Mouse (Mus musculus) intestine, embryonic 15.5 days (tissue): ENCODE results near the gene Tubg2. TPM values are rescaled to one million over a fixed set of nuclear protein-coding genes. Genes with fewer than 3 reads are reported as not detected.
"Not testable (repeated sequence)": the region's sequence is repeated elsewhere in the genome, so short reads cannot be mapped to it uniquely, and the experiment has no call there.

Experiments used
- ATAC-seq: fragments of 200-750 bp; cut with Nextera tagmentation; 2 replicates; pipeline ENCODE4 v1.8.0; 2017; ENCODE audit warnings: moderate TSS enrichment, moderate library complexity
- H3K27ac ChIP-seq: fragments of 300-500 bp; sonication (generic); 2 replicates; pipeline ENCODE4 v1.5.1; 2015; ENCODE audit warnings: mild to moderate bottlenecking, inconsistent platforms
- H3K27me3 ChIP-seq: fragments of 300-500 bp; sonication (generic); replicated peaks from 2 replicates; pipeline ENCODE4 v1.6.1; 2015; ENCODE audit warnings: inconsistent platforms
- H3K36me3 ChIP-seq: fragments of 300-500 bp; sonication (generic); 2 replicates; pipeline ENCODE4 v1.6.1; 2015; ENCODE audit warnings: inconsistent platforms
- H3K4me1 ChIP-seq: fragments of 300-500 bp; sonication (generic); replicated peaks from 2 replicates; pipeline ENCODE4 v1.6.1; 2015; ENCODE audit warnings: inconsistent platforms
- H3K4me2 ChIP-seq: fragments of 300-500 bp; sonication (generic); replicated peaks from 2 replicates; pipeline ENCODE4 v1.6.1; 2015; ENCODE audit warnings: mild to moderate bottlenecking, inconsistent platforms
- H3K4me3 ChIP-seq: fragments of 300-500 bp; sonication (generic); replicated peaks from 2 replicates; pipeline ENCODE4 v1.5.1; 2015; ENCODE audit warnings: inconsistent platforms
- H3K9ac ChIP-seq: fragments of 300-500 bp; sonication (generic); 2 replicates; pipeline ENCODE4 v1.6.1; 2015; ENCODE audit warnings: inconsistent platforms
- H3K9me3 ChIP-seq: fragments of 300-500 bp; sonication (generic); 2 replicates; pipeline ENCODE4 v1.6.1; 2016; ENCODE audit warnings: inconsistent platforms
- WGBS: fragments of 180-500 bp; shearing (Covaris S2); methylation state at CpG from one replicate; pipeline ENCODE4 v1.1.7; 2015; 5-methylcytosine and 5-hydroxymethylcytosine counted together
- polyA plus RNA-seq: library from polyadenylated mRNA; unstranded; fragments of >200 nt; fragmentation: Nextera tagmentation; extraction: Ambion mirVana; gene quantifications from 2 replicates; pipeline ENCODE4 v1.2.1, GENCODE M21; 2015

The Tubg2 gene
- polyA plus RNA-seq: 4.4 and 4.8 TPM in 2 replicates

- Histone ChIP-seq H3K27ac (peak within 1 kb of the TSS; percentile 67), H3K27me3 (no peaks in the 10 kb centered on the region), H3K4me3 (peak within 1 kb of the TSS; percentile 42), H3K9me3 (no peaks in the 10 kb centered on the region), H3K4me2 (peak within 1 kb of the TSS; percentile 92), H3K9ac (peak within 1 kb of the TSS; percentile 56), H3K36me3 (no peaks in the 10 kb centered on the region), H3K4me1 (peaks cover 10% of the 10 kb centered on the region)
- peak; percentile 73 for ATAC-seq
- 2% methylated on average over 36 of the region's 36 CpGs for WGBS
Observed at GRCm38 (mm10) chr11:101155728-101156371, at the start of gene Tubg2. Gene Tubg2, plus strand, starts transcription at chr11:101155907.

- Histone ChIP-seq H3K4me1 (peaks cover 2% of the 10 kb centered on the region; the same call in 1 of the 2 replicates), H3K9me3 (no peaks in the 10 kb centered on the region), H3K9ac (no peak overlapping the region), H3K27me3 (no peaks in the 10 kb centered on the region), H3K4me2 (no peak overlapping the region), H3K4me3 (no peak overlapping the region), H3K27ac (no peak overlapping the region), H3K36me3 (no peaks in the 10 kb centered on the region; the same call in 1 of the 2 replicates)
- no peak for ATAC-seq
- WGBS: 83% methylated on average over 4 of the region's 4 CpGs
Observed at GRCm38 (mm10) chr11:101109351-101109750, 46.4 kb upstream of the Tubg2 start.

GRCm38 (mm10) chr11:101110708-101111107 lies 45.0 kb upstream of the Tubg2 start:
- Histone ChIP-seq H3K9me3 (no peaks in the 10 kb centered on the region), H3K27ac (no peak overlapping the region), H3K4me1 (peaks cover 2% of the 10 kb centered on the region; the same call in 1 of the 2 replicates), H3K9ac (no peak overlapping the region), H3K36me3 (no peaks in the 10 kb centered on the region; the same call in 1 of the 2 replicates), H3K4me2 (no peak overlapping the region), H3K4me3 (no peak overlapping the region), H3K27me3 (no peaks in the 10 kb centered on the region)
- 48% methylated on average over 5 of the region's 5 CpGs for WGBS
- 0 out of 2 replicates have a peak, but pooled peaks have one; percentile 36 for ATAC-seq

GRCm38 (mm10) chr11:101111178-101111577 lies 44.5 kb upstream of the Tubg2 start:
- H3K27ac ChIP-seq: no peak overlapping the region
- 92% methylated on average over 4 of the region's 4 CpGs for WGBS
- peaks cover 5% of the 10 kb centered on the region; the same call in 1 of the 2 replicates for H3K4me1 ChIP-seq

GRCm38 (mm10) chr11:101112186-101112585 lies 43.5 kb upstream of the Tubg2 start:
- Histone ChIP-seq H3K27me3 (no peaks in the 10 kb centered on the region), H3K4me1 (peaks cover 5% of the 10 kb centered on the region; the same call in 1 of the 2 replicates), H3K4me2 (no peak overlapping the region), H3K36me3 (no peaks in the 10 kb centered on the region; the same call in 1 of the 2 replicates), H3K27ac (no peak overlapping the region), H3K9ac (no peak overlapping the region), H3K9me3 (no peaks in the 10 kb centered on the region), H3K4me3 (no peak overlapping the region)
- ATAC-seq: no peak
- WGBS: 88% methylated on average over 3 of the region's 3 CpGs

More at GRCm38 (mm10) chr11:101111178-101111577, 44.5 kb upstream of the Tubg2 start:
- no peak for ATAC-seq
- Histone ChIP-seq H3K9ac (no peak overlapping the region), H3K9me3 (no peaks in the 10 kb centered on the region), H3K4me3 (no peak overlapping the region), H3K27me3 (no peaks in the 10 kb centered on the region), H3K4me2 (no peak overlapping the region), H3K36me3 (no peaks in the 10 kb centered on the region; the same call in 1 of the 2 replicates)

- Histone ChIP-seq H3K36me3 (no peaks in the 10 kb centered on the region), H3K4me1 (peaks cover 16% of the 10 kb centered on the region), H3K9me3 (no peaks in the 10 kb centered on the region), H3K4me3 (no peak overlapping the region), H3K9ac (no peak overlapping the region), H3K27ac (no peak overlapping the region), H3K27me3 (no peaks in the 10 kb centered on the region), H3K4me2 (no peak overlapping the region)
- no peak for ATAC-seq
- 48% methylated on average over 2 of the region's 2 CpGs for WGBS
Observed at GRCm38 (mm10) chr11:101115564-101115963, 40.1 kb upstream of the Tubg2 start.

- Histone ChIP-seq H3K4me3 (peak overlapping the region; percentile 95), H3K4me2 (peak overlapping the region; percentile 86), H3K9me3 (no peaks in the 10 kb centered on the region), H3K9ac (0 out of 2 replicates have a peak overlapping the region, but pooled peaks have one; percentile 95), H3K27ac (no peak overlapping the region), H3K36me3 (0 out of 2 replicates have a peak, but pooled peaks cover 6% of the 10 kb centered on the region), H3K27me3 (no peaks in the 10 kb centered on the region), H3K4me1 (peaks cover 18% of the 10 kb centered on the region)
- WGBS: 17% methylated on average over 4 of the region's 4 CpGs
- ATAC-seq: no peak
Observed at GRCm38 (mm10) chr11:101118105-101118504, 37.6 kb upstream of the Tubg2 start.

GRCm38 (mm10) chr11:101119131-101119760 lies 36.5 kb upstream of the Tubg2 start:
- ATAC-seq: peak; percentile 82
- H3K9ac ChIP-seq: peak overlapping the region; percentile 95
- 0 out of 2 replicates have a peak, but pooled peaks cover 6% of the 10 kb centered on the region for H3K36me3 ChIP-seq
- peaks cover 18% of the 10 kb centered on the region for H3K4me1 ChIP-seq
- no peaks in the 10 kb centered on the region for H3K27me3 ChIP-seq
- peak overlapping the region; percentile 86 for H3K4me2 ChIP-seq
- peak overlapping the region; percentile 95 for H3K4me3 ChIP-seq
- WGBS: under 1% methylated on average over 37 of the region's 39 CpGs
- no peaks in the 10 kb centered on the region for H3K9me3 ChIP-seq
- peak overlapping the region; percentile 85 for H3K27ac ChIP-seq

GRCm38 (mm10) chr11:101119761-101120544 lies 35.8 kb upstream of the Tubg2 start, which contains the start of the genes Retreg3 and Tubg1:
Gene Retreg3, minus strand, starts transcription at chr11:101119893.
Gene Tubg1, plus strand, starts transcription at chr11:101119938.
- Histone ChIP-seq H3K36me3 (0 out of 2 replicates have a peak, but pooled peaks cover 6% of the 10 kb centered on the region), H3K4me3 (peak within 1 kb of the TSS; percentile 95), H3K4me2 (peak within 1 kb of the TSS; percentile 86), H3K27ac (peak within 1 kb of the TSS; percentile 87), H3K9me3 (no peaks in the 10 kb centered on the region), H3K9ac (peak within 1 kb of the TSS; percentile 95), H3K27me3 (no peaks in the 10 kb centered on the region), H3K4me1 (peaks cover 18% of the 10 kb centered on the region)
- under 1% methylated on average over 61 of the region's 61 CpGs for WGBS
- ATAC-seq: peak; percentile 98

GRCm38 (mm10) chr11:101120545-101121188 lies 35.0 kb upstream of the Tubg2 start:
- no peaks in the 10 kb centered on the region for H3K27me3 ChIP-seq
- WGBS: 20% methylated on average over 19 of the region's 19 CpGs
- ATAC-seq: no peak
- H3K4me3 ChIP-seq: peak overlapping the region; percentile 95
- H3K9ac ChIP-seq: peak overlapping the region; percentile 73
- peak overlapping the region; percentile 86 for H3K4me2 ChIP-seq
- H3K27ac ChIP-seq: peak overlapping the region; percentile 87
- H3K4me1 ChIP-seq: peaks cover 18% of the 10 kb centered on the region
- H3K9me3 ChIP-seq: no peaks in the 10 kb centered on the region
- 0 out of 2 replicates have a peak, but pooled peaks cover 6% of the 10 kb centered on the region for H3K36me3 ChIP-seq

- not testable (repeated sequence) for H3K9me3 ChIP-seq, ATAC-seq, H3K27ac ChIP-seq, H3K27me3 ChIP-seq, H3K4me1 ChIP-seq, H3K4me2 ChIP-seq, H3K9ac ChIP-seq, H3K4me3 ChIP-seq
- WGBS: 94% methylated on average over 8 of the region's 8 CpGs
- peaks cover 17% of the 10 kb centered on the region for H3K36me3 ChIP-seq
Observed at GRCm38 (mm10) chr11:101124494-101124893, 31.2 kb upstream of the Tubg2 start.
